Mouse (Mus musculus): ENCODE results near the gene Eif4e. TPM values are rescaled to one million over a fixed set of nuclear protein-coding genes. Genes with fewer than 3 reads are reported as not detected.

Gene Eif4e
- polyA plus RNA-seq, 2 experiments: 205 to 327 TPM

DNA sequence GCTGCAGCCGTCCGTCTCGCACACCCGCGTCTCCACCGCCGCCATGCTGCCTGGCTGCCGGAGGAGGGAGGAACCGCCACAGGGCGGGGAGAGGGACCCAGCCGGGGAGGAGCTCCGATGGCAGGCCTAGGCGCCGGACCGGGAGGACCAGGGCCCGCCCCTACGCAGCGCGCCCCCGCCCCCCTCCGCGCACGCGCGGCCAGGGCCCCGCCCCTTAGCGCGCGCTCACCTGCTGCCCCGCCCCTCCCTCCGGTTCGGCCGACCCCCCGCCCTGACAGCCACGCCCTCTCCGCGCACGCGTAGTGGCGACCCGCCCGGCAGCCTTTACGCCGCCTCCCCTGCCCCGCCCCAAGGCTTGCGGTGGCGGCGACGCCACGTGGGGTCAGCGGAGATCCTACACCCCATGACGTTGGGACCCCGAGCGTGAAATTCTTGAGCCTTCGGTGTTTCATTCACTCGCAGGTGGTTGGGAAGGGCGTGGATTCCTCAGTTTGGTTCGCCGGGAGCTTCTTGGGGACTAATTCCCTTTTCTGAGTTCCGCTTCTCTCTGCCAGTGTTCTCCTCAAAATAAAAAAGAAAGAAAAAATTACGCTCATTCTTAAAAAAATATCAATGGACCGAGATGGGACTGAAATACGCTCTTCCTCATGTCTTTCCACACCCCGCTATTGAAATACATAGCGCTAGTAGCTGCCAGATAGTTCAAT lies 36.5 kb upstream of the Eif4e start, which contains the start of gene Metap1:
Gene Metap1, minus strand, starts transcription at position 189 of the 707 bp plus-strand sequence.
- Histone ChIP-seq H3K4me1 (ENCODE audit: control insufficient read depth, insufficient read depth, low read length) (peaks cover 12% of the 10 kb centered on the region), H3K36me3 (ENCODE audit: control insufficient read depth, insufficient read depth, low read length) (peaks cover 11% of the 10 kb centered on the region), H3K27ac (replicated peaks; ENCODE audit: low read depth, low read length) (peak within 1 kb of the TSS; percentile 68), H3K27me3 (ENCODE audit: control insufficient read depth, insufficient read depth, low read length) (no peaks in the 10 kb centered on the region), H3K9me3 (ENCODE audit: control insufficient read depth, low read length) (no peaks in the 10 kb centered on the region), H3K9ac (ENCODE audit: low read depth, low read length, severe bottlenecking) (peak within 1 kb of the TSS; percentile 84), H3K4me2 (replicated peaks; ENCODE audit: low read depth, low read length, severe bottlenecking) (peak within 1 kb of the TSS; percentile 74), H3K4me3 (replicated peaks; ENCODE audit: low read length) (peak within 1 kb of the TSS; percentile 90)
- ATAC-seq (ENCODE audit: low FRiP score, low read depth): peak; percentile 99
- DNase-seq (ENCODE audit: low spot score): peak; percentile 95
- 1% methylated on average over 40 of the region's 65 CpGs for WGBS
- peak; percentile 81; the same call in 1 of the 2 replicates for TF ChIP-seq POLR2A (IDR thresholded peaks at IDR 0.05; ENCODE audit: borderline replicate concordance, extremely low read depth, insufficient read depth, insufficient read length)

DNA sequence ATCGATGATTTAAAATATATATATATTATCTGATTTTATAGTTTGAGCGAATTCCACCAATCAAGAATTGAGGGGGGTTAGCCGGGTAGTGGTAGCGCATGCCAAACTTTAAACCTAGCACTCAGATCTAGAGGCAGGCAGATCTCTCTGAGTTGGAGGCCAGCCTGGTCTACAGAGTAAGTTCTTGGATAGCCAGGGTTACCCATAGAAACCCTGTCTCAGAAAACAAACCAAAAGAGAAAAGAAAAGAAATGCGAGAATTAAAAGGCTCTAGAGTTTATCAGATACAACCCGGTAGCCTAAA lies 36.0 kb upstream of the Eif4e start:
- 0 out of 2 replicates have a peak overlapping the region, but pooled peaks have one; percentile 28 for H3K9ac ChIP-seq (ENCODE audit: low read depth, low read length, severe bottlenecking)
- no peak for TF ChIP-seq POLR2A (IDR thresholded peaks at IDR 0.05; ENCODE audit: borderline replicate concordance, extremely low read depth, insufficient read depth, insufficient read length)
- no peaks in the 10 kb centered on the region for H3K27me3 ChIP-seq (ENCODE audit: control insufficient read depth, insufficient read depth, low read length)
- DNase-seq (ENCODE audit: low spot score) (no peak), ATAC-seq (ENCODE audit: low FRiP score, low read depth) (no peak)
- WGBS: 22% methylated on average over 6 of the region's 6 CpGs
- H3K36me3 ChIP-seq (ENCODE audit: control insufficient read depth, insufficient read depth, low read length): peaks cover 6% of the 10 kb centered on the region; the same call in 1 of the 2 replicates
- no peak overlapping the region for H3K27ac ChIP-seq (replicated peaks; ENCODE audit: low read depth, low read length)
- peaks cover 12% of the 10 kb centered on the region for H3K4me1 ChIP-seq (ENCODE audit: control insufficient read depth, insufficient read depth, low read length)
- peak overlapping the region; percentile 90 for H3K4me3 ChIP-seq (replicated peaks; ENCODE audit: low read length)
- peak overlapping the region; percentile 57 for H3K4me2 ChIP-seq (replicated peaks; ENCODE audit: low read depth, low read length, severe bottlenecking)
- no peaks in the 10 kb centered on the region for H3K9me3 ChIP-seq (ENCODE audit: control insufficient read depth, low read length)

DNA sequence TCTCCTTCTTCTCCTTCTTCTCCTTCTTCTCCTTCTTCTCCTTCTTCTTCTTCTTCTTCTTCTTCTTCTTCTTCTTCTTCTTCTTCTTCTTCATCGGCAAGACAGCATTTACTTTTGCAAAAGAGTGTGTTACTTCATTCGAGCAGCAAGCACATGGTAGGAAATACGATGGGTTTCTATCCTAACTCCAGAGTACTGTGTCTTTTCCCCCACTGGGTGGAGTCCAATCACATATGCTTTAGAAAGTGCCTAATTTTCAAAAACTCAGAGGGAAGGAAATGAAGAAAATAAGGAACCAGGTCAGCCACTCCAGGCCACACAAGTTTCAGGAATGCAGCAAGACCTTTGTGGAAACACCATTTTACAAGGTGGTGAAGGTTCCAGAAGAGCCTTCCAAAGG lies 32.3 kb upstream of the Eif4e start:
- ATAC-seq (ENCODE audit: low FRiP score, low read depth) (no peak), DNase-seq (ENCODE audit: low spot score) (no peak)
- H3K9me3 ChIP-seq (ENCODE audit: control insufficient read depth, low read length): no peaks in the 10 kb centered on the region
- 0 out of 2 replicates have a peak, but pooled peaks cover 2% of the 10 kb centered on the region for H3K4me1 ChIP-seq (ENCODE audit: control insufficient read depth, insufficient read depth, low read length)
- no peak for TF ChIP-seq POLR2A (IDR thresholded peaks at IDR 0.05; ENCODE audit: borderline replicate concordance, extremely low read depth, insufficient read depth, insufficient read length)
- no peak overlapping the region for H3K9ac ChIP-seq (ENCODE audit: low read depth, low read length, severe bottlenecking)
- H3K4me2 ChIP-seq (replicated peaks; ENCODE audit: low read depth, low read length, severe bottlenecking): no peak overlapping the region
- H3K27me3 ChIP-seq (ENCODE audit: control insufficient read depth, insufficient read depth, low read length): no peaks in the 10 kb centered on the region
- no peak overlapping the region for H3K27ac ChIP-seq (replicated peaks; ENCODE audit: low read depth, low read length)
- no peak overlapping the region for H3K4me3 ChIP-seq (replicated peaks; ENCODE audit: low read length)
- no peaks in the 10 kb centered on the region for H3K36me3 ChIP-seq (ENCODE audit: control insufficient read depth, insufficient read depth, low read length)
- WGBS: 78% methylated on average over 3 of the region's 3 CpGs

DNA sequence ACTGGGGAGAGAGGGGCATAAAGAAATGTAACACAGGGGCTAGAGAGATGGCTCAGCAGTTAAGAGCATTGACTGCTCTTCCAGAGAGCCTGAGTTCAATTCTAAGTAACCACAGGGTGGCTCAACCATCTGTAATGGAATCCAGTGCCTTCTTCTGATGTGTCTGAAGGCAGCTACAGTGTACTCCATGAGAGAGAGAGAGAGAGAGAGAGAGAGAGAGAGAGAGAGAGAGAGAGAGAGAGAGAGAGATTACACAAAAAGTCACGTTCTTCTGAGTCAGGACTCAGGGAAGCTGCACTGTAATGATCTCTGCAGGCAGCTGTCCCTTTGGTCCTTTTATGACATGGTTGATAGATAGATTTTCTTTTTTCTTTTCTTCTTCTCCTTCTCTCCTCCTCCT lies 31.4 kb upstream of the Eif4e start:
- Histone ChIP-seq H3K36me3 (ENCODE audit: control insufficient read depth, insufficient read depth, low read length) (no peaks in the 10 kb centered on the region), H3K4me3 (replicated peaks; ENCODE audit: low read length) (no peak overlapping the region), H3K27ac (replicated peaks; ENCODE audit: low read depth, low read length) (no peak overlapping the region), H3K9me3 (ENCODE audit: control insufficient read depth, low read length) (no peaks in the 10 kb centered on the region), H3K27me3 (ENCODE audit: control insufficient read depth, insufficient read depth, low read length) (no peaks in the 10 kb centered on the region), H3K9ac (ENCODE audit: low read depth, low read length, severe bottlenecking) (no peak overlapping the region), H3K4me2 (replicated peaks; ENCODE audit: low read depth, low read length, severe bottlenecking) (no peak overlapping the region), H3K4me1 (ENCODE audit: control insufficient read depth, insufficient read depth, low read length) (0 out of 2 replicates have a peak, but pooled peaks cover 2% of the 10 kb centered on the region)
- WGBS: 50% methylated on average over 1 of the region's 1 CpGs
- ATAC-seq (ENCODE audit: low FRiP score, low read depth): no peak
- no peak for DNase-seq (ENCODE audit: low spot score)
- TF ChIP-seq POLR2A (IDR thresholded peaks at IDR 0.05; ENCODE audit: borderline replicate concordance, extremely low read depth, insufficient read depth, insufficient read length): no peak

DNA sequence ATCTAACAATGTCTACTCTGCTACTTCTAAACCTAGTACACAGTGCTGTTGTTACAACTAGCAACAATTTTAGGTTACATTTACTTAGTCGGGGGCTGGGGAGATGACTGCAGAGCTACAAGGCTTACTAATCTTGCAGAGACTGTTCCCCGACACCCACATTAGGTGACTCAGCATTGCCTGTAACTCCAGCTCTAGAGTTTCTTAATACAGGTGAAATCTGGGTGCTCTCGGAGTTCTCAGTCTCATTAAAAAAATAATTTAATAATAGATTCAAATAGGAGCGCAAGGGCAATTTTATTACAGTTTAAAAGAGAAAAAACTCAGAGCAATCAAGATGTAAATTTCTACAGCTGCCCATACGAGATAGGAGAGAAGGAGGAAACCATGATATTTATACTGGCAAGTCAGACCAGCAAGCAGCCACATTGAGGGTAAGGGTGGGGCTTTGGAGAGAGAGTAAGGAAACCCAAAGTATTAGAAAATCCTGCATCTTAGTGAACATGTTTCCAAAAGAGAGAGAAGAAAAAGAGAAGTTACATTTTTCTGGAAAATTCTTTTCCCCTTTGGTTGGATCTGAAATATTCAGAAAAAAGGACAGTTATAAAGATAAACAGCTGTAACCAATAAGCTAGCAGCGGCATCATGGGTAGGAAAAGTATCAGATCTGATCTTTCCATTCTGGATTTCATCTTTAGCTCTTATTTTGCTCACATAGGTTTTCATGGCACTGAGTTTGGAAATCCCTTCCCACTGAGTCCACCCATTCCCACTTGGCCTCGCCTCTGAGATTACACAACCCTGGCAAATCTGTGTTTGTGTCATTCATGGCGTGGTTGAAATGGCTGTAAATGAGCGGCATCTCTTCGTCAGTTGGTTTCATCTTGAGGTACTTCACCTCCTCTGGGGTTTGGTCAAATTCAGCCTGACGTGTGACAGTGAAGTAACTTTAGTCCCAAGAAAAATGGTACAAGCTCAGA lies 30.5 kb upstream of the Eif4e start:
- no peak for TF ChIP-seq POLR2A (IDR thresholded peaks at IDR 0.05; ENCODE audit: borderline replicate concordance, extremely low read depth, insufficient read depth, insufficient read length)
- H3K4me1 ChIP-seq (ENCODE audit: control insufficient read depth, insufficient read depth, low read length): no peaks in the 10 kb centered on the region
- WGBS: 77% methylated on average over 11 of the region's 11 CpGs
- ATAC-seq (ENCODE audit: low FRiP score, low read depth) (no peak), DNase-seq (ENCODE audit: low spot score) (no peak)
- no peak overlapping the region for H3K4me3 ChIP-seq (replicated peaks; ENCODE audit: low read length)
- no peak overlapping the region for H3K4me2 ChIP-seq (replicated peaks; ENCODE audit: low read depth, low read length, severe bottlenecking)
- no peaks in the 10 kb centered on the region for H3K9me3 ChIP-seq (ENCODE audit: control insufficient read depth, low read length)
- H3K27me3 ChIP-seq (ENCODE audit: control insufficient read depth, insufficient read depth, low read length): no peaks in the 10 kb centered on the region
- H3K27ac ChIP-seq (replicated peaks; ENCODE audit: low read depth, low read length): no peak overlapping the region
- no peaks in the 10 kb centered on the region for H3K36me3 ChIP-seq (ENCODE audit: control insufficient read depth, insufficient read depth, low read length)
- no peak overlapping the region for H3K9ac ChIP-seq (ENCODE audit: low read depth, low read length, severe bottlenecking)
